Mouse (Mus musculus) leukemia stem cell, adult 10-12 weeks (primary cell): ENCODE results near the gene Pgbd1. TPM values are rescaled to one million over a fixed set of nuclear protein-coding genes. Genes with fewer than 3 reads are reported as not detected.

ENCODE experiments used
- polyA plus RNA-seq: library from polyadenylated mRNA; stranded (reverse); fragments of >175 nt; gene quantifications from 2 replicates; pipeline ENCODE4 v1.2.3, GENCODE M21; 2012; ENCODE audit warnings: low replicate concordance

Gene Pgbd1
- 0.08 and 0.80 TPM in 2 replicates for polyA plus RNA-seq

GRCm38 (mm10) chr13:21440503-21441206 is at the start of gene Pgbd1:
Gene Pgbd1, minus strand, starts transcription at chr13:21441058.

GRCm38 (mm10) chr13:21478759-21479670 is 38.2 kb upstream of the Pgbd1 start, which contains the start of the genes Zkscan4 and Gm10065:
Gene Zkscan4, plus strand, starts transcription at chr13:21478907.
Gene Gm10065, minus strand, starts transcription at chr13:21479441.

GRCm38 (mm10) chr13:21468061-21469019 is 27.5 kb upstream of the Pgbd1 start, which contains the start of gene Nkapl:
Gene Nkapl, minus strand, starts transcription at chr13:21468509.

GRCm38 (mm10) chr13:21453449-21453848 is 12.6 kb upstream of the Pgbd1 start, which contains the start of gene Zscan26:
Gene Zscan26, minus strand, starts transcription at chr13:21453730.

GRCm38 (mm10) chr13:21402287-21402846 is 38.5 kb downstream of the Pgbd1 start, which contains the start of gene Zkscan3:
Gene Zkscan3, minus strand, starts transcription at chr13:21402755.

Other genes with a start within 250 kb of the Pgbd1 start
- gene Gpx5, start 148.3 kb downstream of the Pgbd1 start, polyA plus RNA-seq = not detected in 2 replicates
- not detected in 2 replicates for gene Gpx6, start 128.9 kb downstream of the Pgbd1 start, polyA plus RNA-seq
- not detected in 2 replicates for gene Olfr1367, start 94.1 kb downstream of the Pgbd1 start, polyA plus RNA-seq
- 1.4 and 1.5 TPM in 2 replicates for gene Zscan12, start 78.2 kb downstream of the Pgbd1 start, polyA plus RNA-seq
- 4.3 and 6.0 TPM in 2 replicates for gene Zkscan3, start 38.3 kb downstream of the Pgbd1 start, polyA plus RNA-seq
- gene Zscan26, start 12.7 kb upstream of the Pgbd1 start, polyA plus RNA-seq = 2.7 and 3.7 TPM in 2 replicates
- 4.1 and 6.4 TPM in 2 replicates for gene Nkapl, start 27.5 kb upstream of the Pgbd1 start, polyA plus RNA-seq
- not detected in 2 replicates for gene Zkscan4, start 37.8 kb upstream of the Pgbd1 start, polyA plus RNA-seq
- not detected in 2 replicates for gene Gm10065, start 38.4 kb upstream of the Pgbd1 start, polyA plus RNA-seq
- not detected in 2 replicates for gene AK157302, start 54.2 kb upstream of the Pgbd1 start, polyA plus RNA-seq
- 8.3 and 12.1 TPM in 2 replicates for gene Gm11273, start 60.4 kb upstream of the Pgbd1 start, polyA plus RNA-seq
- 0.74 and 1.9 TPM in 2 replicates for gene Zkscan8, start 90.1 kb upstream of the Pgbd1 start, polyA plus RNA-seq
- not detected in 2 replicates for gene Olfr1366, start 101.8 kb upstream of the Pgbd1 start, polyA plus RNA-seq
- gene Olfr1535, start 118.8 kb upstream of the Pgbd1 start, polyA plus RNA-seq = not detected in 2 replicates
- gene Olfr1364, start 140.7 kb upstream of the Pgbd1 start, polyA plus RNA-seq = not detected in 2 replicates
- gene Olfr1362, start 173.0 kb upstream of the Pgbd1 start, polyA plus RNA-seq = not detected in 2 replicates
- not detected in 2 replicates for gene Olfr11, start 201.5 kb upstream of the Pgbd1 start, polyA plus RNA-seq
- not detected in 2 replicates for gene Olfr1361, start 222.3 kb upstream of the Pgbd1 start, polyA plus RNA-seq
- not detected in 2 replicates for gene Olfr1360, start 236.3 kb upstream of the Pgbd1 start, polyA plus RNA-seq